Mouse (Mus musculus) midbrain, embryonic 14.5 days (tissue): Measurements from ENCODE around the gene Sema5a. TPM values are rescaled to one million over a fixed set of nuclear protein-coding genes. Genes with fewer than 3 reads are reported as not detected.

Source experiments
- ATAC-seq: fragments of 200-750 bp; cut with Nextera tagmentation; 2 replicates; pipeline ENCODE4 v1.8.0; 2017; ENCODE audit warnings: moderate number of reproducible peaks, moderate library complexity; ENCODE audit not compliant: low FRiP score, low TSS enrichment
- DNase-seq: peaks from one replicate; pipeline ENCODE4 v3.0.0-alpha.2; 2015
- H3K27ac ChIP-seq: fragments of 300-500 bp; sonication (generic); replicated peaks from 2 replicates; pipeline ENCODE4 v1.5.1; 2014; ENCODE audit warnings: mild to moderate bottlenecking, low read depth, low read length, moderate library complexity
- H3K27me3 ChIP-seq: fragments of 300-500 bp; sonication (generic); 2 replicates; pipeline ENCODE4 v1.6.1; 2014; ENCODE audit warnings: low read length, control low read depth, mixed read lengths; ENCODE audit not compliant: control insufficient read depth, insufficient read depth
- H3K36me3 ChIP-seq: fragments of 300-500 bp; sonication (generic); 2 replicates; pipeline ENCODE4 v1.6.1; 2014; ENCODE audit warnings: low read length, control low read depth; ENCODE audit not compliant: control insufficient read depth, insufficient read depth
- H3K4me1 ChIP-seq: fragments of 300-500 bp; sonication (generic); 2 replicates; pipeline ENCODE4 v1.6.1; 2014; ENCODE audit warnings: mild to moderate bottlenecking, antibody characterized with exemption, low read length, control low read depth; ENCODE audit not compliant: control insufficient read depth, insufficient read depth
- H3K4me2 ChIP-seq: fragments of 300-500 bp; sonication (generic); 2 replicates; pipeline ENCODE4 v1.6.1; 2014; ENCODE audit warnings: mild to moderate bottlenecking, low read length, moderate library complexity
- H3K4me3 ChIP-seq: fragments of 300-500 bp; sonication (generic); replicated peaks from 2 replicates; pipeline ENCODE4 v1.5.1; 2014; ENCODE audit warnings: low read depth, low read length
- H3K9ac ChIP-seq: fragments of 300-500 bp; sonication (generic); replicated peaks from 2 replicates; pipeline ENCODE4 v1.6.1; 2014; ENCODE audit warnings: mild to moderate bottlenecking, low read length, moderate library complexity
- H3K9me3 ChIP-seq: fragments of 300-500 bp; sonication (generic); 2 replicates; pipeline ENCODE4 v1.6.1; 2016; ENCODE audit warnings: low read length, control low read depth, mixed read lengths; ENCODE audit not compliant: control insufficient read depth
- WGBS: fragments of 180-500 bp; shearing (Covaris S2); extraction: QIAGEN DNeasy Blood & Tissue Kit; methylation state at CpG from one replicate; pipeline ENCODE4 v1.1.7; 2014; 5-methylcytosine and 5-hydroxymethylcytosine counted together
- polyA plus RNA-seq: library from polyadenylated mRNA; unstranded; fragments of >200 nt; fragmentation: Nextera tagmentation; extraction: Ambion mirVana; gene quantifications from 2 replicates; pipeline ENCODE4 v1.2.1, GENCODE M21; 2014

The Sema5a gene
- polyA plus RNA-seq, 1 experiment from 2014 or later, result 6.1 TPM

DNA sequence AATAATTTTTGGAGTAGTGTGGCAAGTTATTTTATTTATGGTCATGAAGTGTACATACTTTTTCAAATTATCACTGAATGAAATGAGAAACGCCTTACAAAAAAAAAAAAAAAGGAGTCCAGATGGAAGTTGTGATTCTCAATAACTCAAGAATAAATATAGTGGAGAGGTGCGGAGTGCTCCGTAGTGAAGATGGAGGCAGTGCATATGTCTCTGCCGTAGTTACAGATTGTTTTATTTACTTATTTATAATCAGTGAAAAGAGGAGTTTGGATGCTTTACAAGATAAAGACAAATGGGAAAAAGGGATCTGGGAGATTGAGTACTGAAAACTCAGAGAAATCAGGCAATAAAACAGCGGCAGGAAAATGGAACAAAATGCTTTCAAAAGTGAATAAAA, 131.7 kb downstream of the Sema5a start:
- Histone ChIP-seq H3K36me3 (no peaks in the 10 kb centered on the region), H3K27ac (no peak overlapping the region), H3K4me2 (no peak overlapping the region), H3K9ac (no peak overlapping the region), H3K27me3 (no peaks in the 10 kb centered on the region), H3K4me3 (no peak overlapping the region), H3K9me3 (no peaks in the 10 kb centered on the region), H3K4me1 (no peaks in the 10 kb centered on the region)
- ATAC-seq (no peak), DNase-seq (no peak)
- WGBS, result 92% methylated on average over 5 of the region's 5 CpGs

DNA sequence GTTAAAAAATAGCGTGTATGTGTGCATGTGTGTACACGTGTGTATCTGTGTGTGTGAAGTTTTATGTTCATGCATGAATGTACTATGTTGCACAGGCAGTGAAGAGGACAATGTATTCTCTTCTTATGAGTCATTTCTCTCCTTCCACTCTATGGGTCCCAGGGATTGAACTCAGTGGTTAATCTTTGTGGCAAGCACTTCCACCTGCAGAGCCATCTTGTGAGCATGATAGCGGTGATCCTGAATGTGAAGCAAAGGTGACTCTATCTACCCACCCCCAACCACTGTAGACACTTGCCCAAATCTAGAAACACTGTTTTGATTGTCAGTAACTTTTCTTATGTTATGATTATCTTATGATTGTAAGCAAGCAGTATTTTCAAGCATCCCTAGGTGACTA, 133.2 kb downstream of the Sema5a start:
- DNase-seq (no peak), ATAC-seq (no peak)
- Histone ChIP-seq H3K36me3 (no peaks in the 10 kb centered on the region), H3K9ac (no peak overlapping the region), H3K4me1 (no peaks in the 10 kb centered on the region), H3K27ac (no peak overlapping the region), H3K4me2 (no peak overlapping the region), H3K9me3 (no peaks in the 10 kb centered on the region), H3K27me3 (no peaks in the 10 kb centered on the region), H3K4me3 (no peak overlapping the region)
- WGBS, result 95% methylated on average over 3 of the region's 3 CpGs

DNA sequence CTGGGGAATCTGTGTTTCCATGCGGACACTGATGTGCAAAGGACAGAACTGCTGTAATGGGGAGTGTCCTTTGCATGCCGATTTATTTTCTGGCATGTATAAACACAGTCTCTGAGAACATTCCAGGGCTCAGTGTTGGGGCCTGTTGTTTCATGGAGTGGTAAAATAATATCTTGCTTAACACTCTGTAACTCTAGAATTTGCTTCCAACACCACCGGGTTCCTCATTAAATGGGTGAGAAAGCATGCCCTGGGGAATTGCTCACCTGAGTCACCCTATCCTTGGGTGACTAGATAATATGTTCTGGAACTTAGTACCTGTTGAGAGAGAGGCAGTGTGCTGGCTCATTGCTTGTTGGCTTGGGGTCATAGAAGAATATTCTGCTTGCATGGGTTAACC, 135.7 kb downstream of the Sema5a start:
- Histone ChIP-seq H3K4me1 (no peaks in the 10 kb centered on the region), H3K36me3 (no peaks in the 10 kb centered on the region), H3K4me2 (no peak overlapping the region), H3K4me3 (no peak overlapping the region), H3K27ac (no peak overlapping the region), H3K9ac (no peak overlapping the region), H3K27me3 (no peaks in the 10 kb centered on the region), H3K9me3 (no peaks in the 10 kb centered on the region)
- DNase-seq (no peak), ATAC-seq (no peak)
- 95% methylated on average over 3 of the region's 3 CpGs for WGBS

DNA sequence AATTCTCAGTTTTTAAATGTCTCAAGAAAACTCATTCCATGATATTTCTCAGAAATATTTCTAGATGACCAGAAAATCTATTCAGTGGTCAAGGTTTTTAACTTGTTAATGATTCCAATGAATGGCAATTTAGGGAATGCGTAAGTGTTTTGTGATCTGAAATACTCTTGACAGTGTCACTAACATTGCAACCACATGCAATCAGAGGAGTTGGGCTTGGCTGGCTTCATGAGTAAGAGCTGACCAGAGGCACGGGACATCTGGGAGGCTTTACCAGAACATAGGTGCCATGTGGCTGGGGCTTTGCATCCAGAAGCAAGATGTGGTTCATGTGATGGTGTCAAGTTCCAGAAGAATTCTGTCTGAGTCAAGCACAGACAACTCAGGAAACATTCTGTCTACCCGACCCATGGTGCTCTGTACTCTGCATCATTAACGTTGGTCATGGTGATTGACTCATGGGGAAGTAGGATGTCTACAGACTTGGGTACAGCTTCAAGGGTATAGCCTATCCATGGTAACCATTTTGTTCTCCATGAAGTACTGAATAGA, 138.4 kb downstream of the Sema5a start:
- no peak for ATAC-seq
- no peak for DNase-seq
- Histone ChIP-seq H3K9ac (no peak overlapping the region), H3K27me3 (no peaks in the 10 kb centered on the region), H3K4me3 (no peak overlapping the region), H3K4me1 (no peaks in the 10 kb centered on the region), H3K27ac (no peak overlapping the region), H3K36me3 (no peaks in the 10 kb centered on the region), H3K9me3 (no peaks in the 10 kb centered on the region), H3K4me2 (no peak overlapping the region)
- WGBS, result 92% methylated on average over 4 of the region's 4 CpGs

DNA sequence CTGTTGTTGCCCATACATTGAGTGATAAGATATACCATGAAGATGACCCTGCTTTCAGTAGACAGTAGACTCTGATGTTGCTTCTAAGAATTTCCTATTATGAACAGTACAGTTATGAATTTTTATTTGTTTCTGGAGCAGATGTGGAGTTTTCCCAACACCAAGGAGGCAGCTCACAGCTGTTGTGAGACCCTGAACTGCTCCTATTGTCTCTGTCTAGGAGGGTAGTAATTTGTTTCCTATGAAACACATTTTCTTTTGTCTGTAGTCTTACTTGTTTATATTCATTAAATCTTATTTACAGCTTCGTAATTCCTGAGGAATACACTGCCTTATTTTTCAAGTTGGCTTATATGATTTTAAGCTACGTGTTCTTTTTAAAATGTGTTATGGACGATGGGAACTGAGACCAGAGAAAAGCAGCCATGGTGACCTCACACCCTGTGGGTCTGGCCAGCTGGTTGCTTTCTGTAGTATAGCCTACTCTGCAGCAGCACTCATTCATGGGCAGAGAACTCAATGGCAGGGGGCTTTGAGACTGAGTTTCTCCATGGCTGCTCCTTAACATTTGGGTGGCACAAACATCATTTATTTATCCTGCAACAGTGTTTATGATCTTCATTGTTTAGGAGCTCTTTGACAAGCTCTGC, 151.8 kb downstream of the Sema5a start:
- Histone ChIP-seq H3K4me3 (no peak overlapping the region), H3K4me1 (no peaks in the 10 kb centered on the region), H3K9ac (no peak overlapping the region), H3K9me3 (no peaks in the 10 kb centered on the region), H3K27me3 (no peaks in the 10 kb centered on the region), H3K27ac (no peak overlapping the region), H3K4me2 (no peak overlapping the region), H3K36me3 (no peaks in the 10 kb centered on the region)
- 93% methylated on average over 3 of the region's 3 CpGs for WGBS
- ATAC-seq (no peak), DNase-seq (no peak)

DNA sequence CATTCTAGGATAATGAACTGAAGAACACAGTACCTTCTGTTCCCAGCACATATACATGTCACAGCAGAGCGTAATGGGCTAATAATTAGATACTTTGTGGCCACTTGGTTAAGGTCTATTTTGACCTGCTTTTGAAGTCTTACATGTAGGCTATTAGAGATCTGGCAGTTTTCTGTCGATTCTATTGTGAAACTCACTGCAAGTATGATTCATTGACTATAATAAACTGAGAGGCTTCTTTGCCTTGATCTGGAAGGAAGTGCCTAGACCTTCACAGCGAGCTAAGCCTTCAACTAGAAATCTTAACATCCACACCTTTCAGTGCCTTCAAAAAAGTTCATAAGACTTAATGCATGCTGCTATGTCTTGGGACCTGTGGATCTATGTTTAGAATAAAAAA, 152.5 kb downstream of the Sema5a start:
- H3K4me1 ChIP-seq, result no peaks in the 10 kb centered on the region
- no peak overlapping the region for H3K4me2 ChIP-seq
- H3K9me3 ChIP-seq, result no peaks in the 10 kb centered on the region
- H3K27me3 ChIP-seq, result no peaks in the 10 kb centered on the region
- DNase-seq (no peak), ATAC-seq (no peak)
- no peaks in the 10 kb centered on the region for H3K36me3 ChIP-seq
- no peak overlapping the region for H3K27ac ChIP-seq
- 88% methylated on average over 3 of the region's 3 CpGs for WGBS
- H3K9ac ChIP-seq, result no peak overlapping the region
- H3K4me3 ChIP-seq, result no peak overlapping the region

DNA sequence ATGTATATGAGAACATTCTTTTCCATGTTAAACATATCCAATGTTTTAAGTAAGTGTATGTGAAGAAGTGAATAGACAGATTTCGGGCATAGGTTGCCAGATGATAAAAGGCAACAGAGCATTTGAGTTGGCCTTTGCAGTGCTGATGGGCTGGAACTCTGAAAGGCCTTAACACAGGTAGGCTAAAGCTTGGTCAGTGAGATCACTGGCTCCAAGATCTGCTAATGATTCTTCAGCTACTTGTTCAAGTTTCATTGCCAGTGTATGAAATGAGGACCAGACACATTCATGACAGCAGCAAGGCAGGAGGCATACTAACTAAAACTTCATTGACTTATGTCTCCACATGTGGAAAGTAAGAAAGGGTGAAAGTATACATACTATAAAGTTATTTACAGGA, 154.1 kb downstream of the Sema5a start:
- DNase-seq (no peak), ATAC-seq (no peak)
- Histone ChIP-seq H3K36me3 (no peaks in the 10 kb centered on the region), H3K9me3 (no peaks in the 10 kb centered on the region), H3K27me3 (no peaks in the 10 kb centered on the region), H3K27ac (no peak overlapping the region), H3K4me1 (no peaks in the 10 kb centered on the region), H3K4me2 (no peak overlapping the region), H3K9ac (no peak overlapping the region), H3K4me3 (no peak overlapping the region)
- WGBS, result 93% methylated on average over 1 of the region's 1 CpGs

DNA sequence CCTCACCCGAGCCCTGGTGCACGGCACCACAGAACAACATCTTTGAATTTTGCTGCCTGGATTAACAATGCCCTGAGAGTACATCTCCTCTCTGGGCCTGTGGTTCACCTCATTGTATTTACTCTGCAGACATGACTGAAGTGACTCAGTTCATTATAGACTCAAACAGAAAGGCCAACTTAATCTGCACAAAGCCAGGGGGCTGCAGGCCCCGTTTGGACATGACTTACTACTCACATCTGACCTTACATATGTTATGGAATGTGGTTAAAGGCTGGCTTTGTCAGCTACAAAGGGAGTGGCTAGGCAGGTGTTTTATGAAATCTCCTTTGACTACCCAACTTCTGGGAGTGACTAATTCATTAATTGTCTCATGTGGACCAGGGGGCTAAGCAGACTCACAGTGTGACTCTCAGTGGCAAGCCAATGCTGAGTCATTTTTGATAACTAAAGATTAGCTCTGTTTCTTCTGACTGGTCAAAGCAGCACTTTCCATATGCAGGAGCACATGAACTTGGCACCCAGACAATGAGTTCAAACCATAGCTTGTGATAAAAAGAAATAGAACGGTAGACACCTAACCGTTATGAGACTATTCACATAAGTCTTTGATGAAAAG, 157.4 kb downstream of the Sema5a start:
- no peak overlapping the region for H3K27ac ChIP-seq
- H3K27me3 ChIP-seq, result no peaks in the 10 kb centered on the region
- no peak overlapping the region for H3K4me2 ChIP-seq
- ATAC-seq (no peak), DNase-seq (no peak)
- no peaks in the 10 kb centered on the region for H3K36me3 ChIP-seq
- H3K9me3 ChIP-seq, result no peaks in the 10 kb centered on the region
- H3K9ac ChIP-seq, result no peak overlapping the region
- 73% methylated on average over 5 of the region's 5 CpGs for WGBS
- no peaks in the 10 kb centered on the region for H3K4me1 ChIP-seq
- no peak overlapping the region for H3K4me3 ChIP-seq

DNA sequence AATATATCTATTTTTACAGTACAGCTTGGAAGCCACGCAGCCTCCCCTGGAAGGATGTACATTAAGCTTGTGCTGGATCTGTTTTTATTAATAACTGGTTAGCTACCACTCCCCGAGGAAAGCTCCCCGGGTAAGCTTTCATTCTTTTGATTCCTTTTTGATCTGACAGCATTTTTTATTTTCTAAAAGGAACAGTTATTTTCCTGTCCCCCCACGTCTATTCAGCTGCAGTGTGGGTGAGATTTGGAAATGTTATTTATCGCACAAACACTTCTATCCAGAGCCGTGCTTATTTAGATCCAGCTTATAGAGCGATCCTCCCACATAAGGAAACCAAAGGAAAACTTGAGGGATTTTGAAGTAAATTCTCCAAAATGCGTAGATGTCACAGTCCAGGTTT, 158.7 kb downstream of the Sema5a start:
- Histone ChIP-seq H3K27ac (no peak overlapping the region), H3K36me3 (no peaks in the 10 kb centered on the region), H3K4me1 (no peaks in the 10 kb centered on the region), H3K9ac (no peak overlapping the region), H3K27me3 (no peaks in the 10 kb centered on the region), H3K4me2 (no peak overlapping the region), H3K9me3 (no peaks in the 10 kb centered on the region), H3K4me3 (no peak overlapping the region)
- ATAC-seq (no peak), DNase-seq (no peak)
- WGBS, result 81% methylated on average over 8 of the region's 8 CpGs
